Mouse (Mus musculus) left cerebral cortex, adult 8-10 months (tissue): Measurements from ENCODE around the gene Hhat. TPM values are rescaled to one million over a fixed set of nuclear protein-coding genes. Genes with fewer than 3 reads are reported as not detected.

ENCODE experiments used
- total RNA-seq, 4 experiments: library from RNA; stranded (reverse); gene quantifications; 2 replicates each; pipeline ENCODE4 v1.2.4; 2022

The Hhat gene
- total RNA-seq, 4 experiments from 2014 or later, result 2.2 to 2.6 (median 2.5) TPM

Other genes with a start within 250 kb of the Hhat start
- gene Sertad4, start 84.5 kb upstream of the Hhat start, total RNA-seq, result 10 to 100 TPM; 16.0 to 19.6 (median 17.7) TPM